In the genomic region with DNA sequence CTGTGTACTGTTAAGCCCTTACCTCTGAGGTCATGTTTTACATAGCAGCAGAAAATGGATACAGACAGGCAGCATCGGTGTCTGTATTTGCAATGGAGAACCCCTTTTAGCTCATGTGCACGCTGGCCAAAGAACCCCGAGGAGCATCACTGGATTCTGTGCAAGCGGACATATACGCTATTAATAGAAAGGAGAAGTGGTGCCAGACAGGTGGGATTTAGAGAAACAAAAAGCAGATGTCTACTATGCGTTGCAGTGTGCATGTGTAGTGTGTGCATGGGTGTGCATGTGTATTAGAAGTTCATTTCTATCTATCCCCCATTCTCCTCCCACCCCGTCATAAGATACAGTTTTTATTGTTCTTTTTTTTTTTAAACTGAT, we compare ENCODE assay signal across 12 mouse cellular contexts. TPM values are rescaled to one million over a fixed set of nuclear protein-coding genes. Genes with fewer than 3 reads are reported as not detected.
DNase-seq lines count a peak whose midpoint lies in the region; ATAC-seq lines count a peak whose summit lies in the region.
"Had no signal": no experiment of that assay in that cellular context is flagged by ENCODE, and none has a peak within 500 bp of the region (broad histone marks: within the 10 kb centered on the region; RNA-seq: fewer than 3 reads in every experiment).

No protein-coding gene starts in this region.

- no peaks in the 10 kb centered on the region for H3K36me3 ChIP-seq in heart, embryonic 15.5 days
- H3K36me3 ChIP-seq in midbrain, embryonic 11.5 days (ENCODE audit: control insufficient read depth, insufficient read depth, low read length), result no peaks in the 10 kb centered on the region
- H3K36me3 ChIP-seq: kidney, embryonic 15.5 days had no signal

- H3K9ac ChIP-seq in heart, embryonic 15.5 days, result no peak overlapping the region
- no peak overlapping the region for H3K9ac ChIP-seq in midbrain, embryonic 11.5 days (ENCODE audit: low read length)
- H3K9ac ChIP-seq: kidney, embryonic 15.5 days had no signal

- DNase-seq in heart, postnatal 25 days (ENCODE audit: low spot score), result no peak
- DNase-seq in A20 (ENCODE audit: low read depth, low spot score), result peak; percentile 84
- peak; percentile 52 to 56 for DNase-seq in B cell, adult 2 months
- no peak for DNase-seq in right cerebral cortex, adult 18-20 months
- no peak for DNase-seq in midbrain, embryonic 11.5 days (ENCODE audit: low spot score, missing footprints)
- DNase-seq: midbrain, embryonic 14.5 days; spleen, adult 18-20 months; thymus, postnatal 4 days had no signal

- H3K4me3 ChIP-seq in heart, embryonic 15.5 days, result no peak overlapping the region
- no peak overlapping the region for H3K4me3 ChIP-seq in midbrain, embryonic 11.5 days (ENCODE audit: low read depth, low read length)
- H3K4me3 ChIP-seq: kidney, embryonic 15.5 days had no signal

- WGBS in heart, embryonic 15.5 days, result 42% methylated on average over 7 of the region's 7 CpGs
- WGBS in midbrain, embryonic 11.5 days, result 90% methylated on average over 7 of the region's 7 CpGs

- ATAC-seq in heart, embryonic 15.5 days (replicated peaks; ENCODE audit: insufficient number of reproducible peaks, insufficient read depth, low FRiP score, low read depth), result no peak
- peak; percentile 74 for ATAC-seq in megakaryocyte progenitor cell, adult 5-6 weeks (replicated peaks; ENCODE audit: poor library complexity)
- ATAC-seq in midbrain, embryonic 11.5 days (ENCODE audit: low FRiP score), result no peak
- ATAC-seq: forebrain, embryonic 14.5 days had no signal

- H3K27me3 ChIP-seq in heart, embryonic 15.5 days, result no peaks in the 10 kb centered on the region
- H3K27me3 ChIP-seq in midbrain, embryonic 11.5 days (ENCODE audit: control insufficient read depth, insufficient read depth, low read length), result no peaks in the 10 kb centered on the region
- H3K27me3 ChIP-seq: kidney, embryonic 15.5 days had no signal

- 0 out of 2 replicates have a peak overlapping the region, but pooled peaks have one; percentile 0 for H3K27ac ChIP-seq in heart, embryonic 15.5 days
- no peak overlapping the region for H3K27ac ChIP-seq in midbrain, embryonic 11.5 days (ENCODE audit: low read depth, low read length)
- H3K27ac ChIP-seq: kidney, embryonic 15.5 days had no signal

- intact Hi-C loops in heart, postnatal 25 days (cut with DNase I), result no loop called here

- no peaks in the 10 kb centered on the region for H3K9me3 ChIP-seq in heart, embryonic 15.5 days (replicated peaks)
- no peaks in the 10 kb centered on the region for H3K9me3 ChIP-seq in midbrain, embryonic 11.5 days (ENCODE audit: control insufficient read depth, low read length)
- H3K9me3 ChIP-seq: kidney, embryonic 15.5 days had no signal

- H3K4me2 ChIP-seq in heart, embryonic 15.5 days, result peak overlapping the region; percentile 58; the same call in 1 of the 2 replicates
- H3K4me2 ChIP-seq in midbrain, embryonic 11.5 days, result no peak overlapping the region
- H3K4me2 ChIP-seq: kidney, embryonic 15.5 days had no signal

- peaks cover 11% of the 10 kb centered on the region for H3K4me1 ChIP-seq in heart, embryonic 15.5 days (replicated peaks)
- H3K4me1 ChIP-seq in midbrain, embryonic 11.5 days (ENCODE audit: control insufficient read depth, insufficient read depth, low read length), result no peaks in the 10 kb centered on the region
- H3K4me1 ChIP-seq: kidney, embryonic 15.5 days had no signal

RNA-seq across cellular contexts. Expression of a gene that starts 6.3 kb away (rescaled TPM):
- polyA plus RNA-seq in heart, embryonic 15.5 days (2015; fragmentation: Nextera tagmentation; extraction: Ambion mirVana), result 88.9 and 90.9 TPM in 2 replicates
- total RNA-seq in heart, postnatal 25 days (2021), result 10 to 100 TPM; 58.1 to 61.7 TPM
- total RNA-seq in megakaryocyte progenitor cell, adult 5-6 weeks (2015), result 101 and 106 TPM in 2 replicates
- 137 and 172 TPM in 2 replicates for total RNA-seq in megakaryocyte progenitor cell, adult 5-6 weeks (2017)
- polyA plus RNA-seq in midbrain, embryonic 11.5 days (2014; fragmentation: Nextera tagmentation; extraction: Ambion mirVana), result 78.6 and 82.4 TPM in 2 replicates

Comparison
In these comparisons a context has a peak if more than half of its experiments do, and no peak if none do; other contexts are left out.
1. DNase-seq: peak in A20 (single experiment) and B cell, adult 2 months (2 of 2); none in heart, postnatal 25 days (single experiment), right cerebral cortex, adult 18-20 months (single experiment) and midbrain, embryonic 11.5 days (single experiment).